Mouse (Mus musculus) heart, adult 2 months (tissue): ENCODE results near the gene Itpkb. TPM values are rescaled to one million over a fixed set of nuclear protein-coding genes. Genes with fewer than 3 reads are reported as not detected.

Experiments used
- DNase-seq, 2 experiments: peaks; one replicate each; pipeline ENCODE4 v3.0.0; 2021
- H3K27ac ChIP-seq: fragments of 200-600 bp; 2 replicates; pipeline ENCODE4 v1.8.1; 2022
- H3K27me3 ChIP-seq: fragments of 200-500 bp; 2 replicates; pipeline ENCODE4 v1.6.1; 2012; ENCODE audit warnings: mild to moderate bottlenecking, low read length, inconsistent platforms, mixed read lengths; ENCODE audit not compliant: control insufficient read depth, insufficient read depth
- H3K36me3 ChIP-seq: fragments of 200-500 bp; 2 replicates; pipeline ENCODE4 v1.6.1; 2012; ENCODE audit warnings: low read length, inconsistent platforms; ENCODE audit not compliant: control insufficient read depth, insufficient read depth
- H3K4me1 ChIP-seq: fragments of 200-500 bp; 2 replicates; pipeline ENCODE4 v1.6.1; 2011; ENCODE audit warnings: low read length; ENCODE audit not compliant: control insufficient read depth, insufficient read depth
- H3K4me3 ChIP-seq: fragments of 200-600 bp; 2 replicates; pipeline ENCODE4 v1.8.1; 2022
- H3K79me2 ChIP-seq: fragments of 200-500 bp; replicated peaks from 2 replicates; pipeline ENCODE4 v1.6.1; 2012; ENCODE audit warnings: mild to moderate bottlenecking, inconsistent platforms, low read length, moderate library complexity, mixed read lengths; ENCODE audit not compliant: control insufficient read depth, insufficient read depth
- H3K9ac ChIP-seq: fragments of 200-500 bp; 2 replicates; pipeline ENCODE4 v1.6.1; 2012; ENCODE audit warnings: low read depth, mild to moderate bottlenecking, control low read depth, inconsistent platforms, low read length, mixed read lengths
- CTCF ChIP-seq: fragments of 200-600 bp; IDR thresholded peaks from 2 replicates; pipeline ENCODE4 v1.8.1; 2022; ENCODE audit warnings: antibody characterized with exemption, mild to moderate bottlenecking, moderate library complexity
- EP300 ChIP-seq: fragments of 200-500 bp; IDR thresholded peaks from 2 replicates; pipeline ENCODE4 v1.6.1; 2011; ENCODE audit warnings: low read depth, low read length, control low read depth; ENCODE audit not compliant: insufficient read depth
- POLR2A ChIP-seq: fragments of 200-500 bp; IDR thresholded peaks from 2 replicates; pipeline ENCODE4 v1.6.1; 2011; ENCODE audit warnings: mild to moderate bottlenecking, low read depth, low read length, control low read depth; ENCODE audit not compliant: insufficient read depth
- WGBS: fragments of 180-500 bp; shearing (Covaris S2); methylation state at CpG from one replicate; pipeline ENCODE4 v1.1.7; 2018; 5-methylcytosine and 5-hydroxymethylcytosine counted together
- intact Hi-C: fragments of 180-260 bp; cut with DNase I; formaldehyde crosslinking; loops from one replicate; pipeline ENCODE4 v1.15.1; 2025
- polyA plus RNA-seq: library from polyadenylated mRNA; depleted of rRNA; stranded (reverse); fragments of >200 nt; gene quantifications from 2 replicates; pipeline ENCODE4 v1.2.3, GENCODE M21; 2012
- total RNA-seq, 2 experiments: library from RNA; stranded (reverse); gene quantifications; 2 replicates each; pipeline ENCODE4 v1.2.3; 2021

Itpkb gene
- total and polyA plus RNA-seq, 3 experiments: 21.5 to 50.7 (median 50.0) TPM

DNA sequence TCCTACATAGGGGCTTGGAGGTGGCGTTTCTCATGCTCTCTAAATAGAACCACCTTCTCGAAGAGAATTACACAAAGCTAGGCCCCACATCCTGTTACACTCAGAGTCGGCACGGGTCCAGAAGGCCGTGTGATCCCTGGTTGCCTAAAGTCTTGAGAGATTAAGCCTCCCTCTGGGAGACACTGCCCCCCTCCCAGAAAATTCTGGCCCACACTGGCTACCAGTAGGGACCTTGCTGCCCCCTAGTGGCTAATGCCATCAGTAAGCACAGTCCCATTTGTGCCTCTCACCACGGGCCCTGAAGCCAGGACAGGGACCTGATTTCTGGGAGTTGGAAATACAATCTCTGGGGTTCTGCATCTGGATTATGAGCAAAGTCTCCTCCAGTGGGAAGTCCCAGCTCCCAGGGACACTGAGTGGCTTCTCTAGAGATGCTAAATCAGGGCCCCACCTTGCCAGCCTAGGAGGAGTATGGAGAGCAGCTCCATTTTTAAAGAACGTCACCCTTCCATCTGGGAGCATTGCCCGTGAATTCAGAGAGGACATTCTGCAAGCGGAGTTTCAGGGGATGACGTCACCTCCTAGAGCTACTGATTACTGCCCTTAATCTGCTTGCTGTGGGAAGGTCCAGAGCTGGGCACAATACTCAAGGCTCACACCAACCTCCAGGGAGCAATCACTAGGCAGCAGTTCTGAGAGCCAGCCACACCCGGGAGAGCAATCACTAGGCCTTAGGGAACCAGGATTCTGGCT, 92.0 kb downstream of the Itpkb start:
- DNase-seq: peak; percentile 81 to 82
- Histone ChIP-seq H3K27me3 (no peaks in the 10 kb centered on the region), H3K9ac (no peak overlapping the region), H3K27ac (peak overlapping the region; percentile 85), H3K4me1 (peaks cover 13% of the 10 kb centered on the region), H3K4me3 (no peak overlapping the region), H3K79me2 (no peaks in the 10 kb centered on the region), H3K36me3 (peaks cover 7% of the 10 kb centered on the region)
- TF ChIP-seq CTCF (peak; percentile 94; the same call in 1 of the 2 replicates), POLR2A (0 out of 2 replicates have a peak, but pooled peaks have one; percentile 12), EP300 (peak; percentile 47; the same call in 1 of the 2 replicates)
- intact Hi-C loops: loop anchor here (1.0 to 10.0 kb wide), 4 partner anchors 35 to 567 kb away; partner anchors contain the start of gene Itpkb
- 6% methylated on average over 11 of the region's 11 CpGs for WGBS

DNA sequence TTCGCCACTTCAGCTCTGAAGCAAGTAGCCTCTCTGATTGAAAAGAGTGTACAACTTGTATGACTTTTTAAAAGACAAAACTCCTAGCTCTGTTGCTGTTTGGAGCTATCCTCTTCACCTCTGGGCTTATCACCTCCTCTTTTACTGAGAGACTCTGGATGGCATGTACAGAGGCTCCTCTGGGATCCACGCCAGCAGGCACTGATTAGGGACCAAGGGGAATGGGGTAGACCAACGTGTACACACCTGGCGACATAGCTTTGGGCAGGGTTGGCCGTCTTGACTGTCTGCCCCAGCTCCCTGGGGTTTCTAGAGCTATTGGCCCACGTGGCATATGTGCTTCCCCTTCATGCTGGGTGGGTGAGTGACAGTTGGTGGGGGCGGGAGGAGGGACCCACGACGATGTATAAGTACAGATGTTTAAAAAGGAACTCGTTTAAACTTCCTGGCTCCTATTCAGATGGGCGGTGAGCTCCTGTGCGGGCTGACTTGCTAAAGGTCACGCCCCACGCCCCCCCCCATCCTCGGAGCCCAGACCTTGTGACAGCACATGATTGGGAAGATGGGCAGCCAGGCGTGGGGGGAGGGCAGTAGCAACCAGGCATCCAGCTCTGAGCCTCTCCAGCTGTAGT, 92.8 kb downstream of the Itpkb start:
- no peaks in the 10 kb centered on the region for H3K27me3 ChIP-seq
- TF ChIP-seq CTCF (no peak), POLR2A (no peak), EP300 (no peak)
- no peak overlapping the region for H3K4me3 ChIP-seq
- DNase-seq: peak; percentile 37 to 49
- peak overlapping the region; percentile 85 for H3K27ac ChIP-seq
- no peaks in the 10 kb centered on the region for H3K79me2 ChIP-seq
- H3K4me1 ChIP-seq: peaks cover 17% of the 10 kb centered on the region
- H3K9ac ChIP-seq: no peak overlapping the region
- peaks cover 7% of the 10 kb centered on the region for H3K36me3 ChIP-seq
- 31% methylated on average over 16 of the region's 16 CpGs for WGBS
- intact Hi-C loops: loop anchor here (2.0 to 10.0 kb wide), 3 partner anchors 36 to 568 kb away; partner anchors contain the start of gene Itpkb

DNA sequence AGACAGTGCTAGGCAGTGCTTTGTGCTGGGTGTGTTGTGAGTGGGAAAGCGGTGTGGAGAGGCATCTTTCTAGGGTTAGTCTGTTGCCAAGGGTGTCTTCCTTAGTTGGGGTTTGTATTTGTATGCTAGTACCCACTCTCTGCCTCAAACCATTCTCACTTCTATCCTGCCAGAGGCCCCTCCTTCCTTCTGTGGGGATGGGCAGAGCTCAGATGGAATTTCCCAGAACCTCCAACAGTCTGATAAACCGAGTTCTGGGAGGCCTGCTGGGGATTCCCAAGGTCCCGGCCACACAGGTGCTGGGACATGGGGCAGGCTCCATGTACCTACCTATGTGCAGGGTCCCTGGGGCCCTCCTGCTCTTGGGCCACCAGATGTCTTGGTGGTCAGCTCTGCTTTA, 93.6 kb downstream of the Itpkb start:
- peak overlapping the region; percentile 17; the same call in 1 of the 2 replicates for H3K27ac ChIP-seq
- H3K79me2 ChIP-seq: no peaks in the 10 kb centered on the region
- H3K36me3 ChIP-seq: peaks cover 7% of the 10 kb centered on the region
- DNase-seq: no peak
- TF ChIP-seq EP300 (no peak), CTCF (no peak), POLR2A (no peak)
- H3K4me3 ChIP-seq: no peak overlapping the region
- intact Hi-C loops: loop anchor here (2.0 to 10.0 kb wide), 3 partner anchors 37 to 569 kb away; partner anchors contain the start of gene Itpkb
- no peak overlapping the region for H3K9ac ChIP-seq
- 54% methylated on average over 3 of the region's 3 CpGs for WGBS
- no peaks in the 10 kb centered on the region for H3K27me3 ChIP-seq
- peaks cover 18% of the 10 kb centered on the region for H3K4me1 ChIP-seq

DNA sequence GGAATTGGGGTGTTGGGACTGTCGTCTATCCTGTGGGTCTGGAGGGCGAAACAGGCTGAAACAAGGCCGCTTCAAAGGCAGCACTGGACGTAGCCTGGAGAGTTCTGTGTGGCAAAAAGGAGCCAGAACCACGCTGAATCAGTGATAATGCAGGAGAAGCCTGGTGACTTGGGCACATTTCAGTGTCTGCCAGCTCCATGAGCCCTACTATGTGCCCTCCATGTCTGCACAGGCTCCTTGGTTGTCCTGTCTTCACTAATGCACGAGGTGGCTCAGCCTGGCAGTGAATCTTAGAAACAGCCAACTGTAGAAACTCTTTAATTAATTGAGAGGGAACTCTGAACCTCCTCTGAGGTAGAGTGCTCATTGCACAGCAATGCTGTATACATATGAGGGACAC, 96.1 kb downstream of the Itpkb start:
- H3K4me1 ChIP-seq: peaks cover 19% of the 10 kb centered on the region
- peaks cover 7% of the 10 kb centered on the region for H3K36me3 ChIP-seq
- no peak for DNase-seq
- no peaks in the 10 kb centered on the region for H3K27me3 ChIP-seq
- no peaks in the 10 kb centered on the region for H3K79me2 ChIP-seq
- no peak for TF ChIP-seq POLR2A
- no peak for TF ChIP-seq EP300
- no peak for TF ChIP-seq CTCF
- no peak overlapping the region for H3K27ac ChIP-seq
- no peak overlapping the region for H3K4me3 ChIP-seq
- WGBS: 86% methylated on average over 6 of the region's 6 CpGs
- intact Hi-C loops: loop anchor here (10.0 kb wide), 1 partner anchor 572 kb away; no protein-coding TSS in a partner anchor
- H3K9ac ChIP-seq: no peak overlapping the region

DNA sequence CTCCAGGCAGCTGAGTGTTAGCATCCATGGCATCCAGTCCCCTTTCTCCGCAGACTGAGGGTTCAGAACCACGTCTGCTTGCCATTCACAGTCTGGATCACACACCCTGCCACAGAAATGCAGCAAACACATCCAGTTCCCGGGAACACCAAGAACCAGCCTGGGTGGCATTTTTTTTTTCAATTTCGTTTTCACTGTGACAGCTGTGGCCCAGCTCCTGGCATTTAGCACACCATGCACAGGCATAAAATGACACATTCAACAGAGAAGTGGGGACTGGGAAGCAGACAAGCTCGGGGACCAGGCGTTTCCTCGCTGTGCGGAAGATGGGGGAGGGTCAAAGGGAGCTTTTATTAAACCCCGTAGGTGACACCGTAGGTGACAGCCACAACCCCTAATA, 97.4 kb downstream of the Itpkb start:
- Histone ChIP-seq H3K4me1 (peaks cover 9% of the 10 kb centered on the region), H3K27ac (peak overlapping the region; percentile 40), H3K27me3 (no peaks in the 10 kb centered on the region), H3K4me3 (no peak overlapping the region), H3K9ac (peak overlapping the region; percentile 15; the same call in 1 of the 2 replicates), H3K36me3 (peaks cover 4% of the 10 kb centered on the region), H3K79me2 (no peaks in the 10 kb centered on the region)
- TF ChIP-seq EP300 (no peak), CTCF (no peak), POLR2A (no peak)
- DNase-seq: no peak
- WGBS: 41% methylated on average over 10 of the region's 10 CpGs
- intact Hi-C loops: loop anchor here (1.0 to 10.0 kb wide), 2 partner anchors 159 to 573 kb away; no protein-coding TSS in a partner anchor
